Mouse (Mus musculus) frontal cortex, adult (tissue): ENCODE data around the gene Nhlrc2.
"Not testable (repeated sequence)": the region's sequence is repeated elsewhere in the genome, so short reads cannot be mapped to it uniquely, and the experiment has no call there.

ENCODE experiments used
- ATAC-seq: cut with Nextera tagmentation; 2 replicates; pipeline ENCODE4 v1.9.2; 2017; ENCODE audit warnings: mild to moderate bottlenecking, moderate library complexity, mixed read lengths; ENCODE audit not compliant: low TSS enrichment

Nhlrc2 gene

DNA sequence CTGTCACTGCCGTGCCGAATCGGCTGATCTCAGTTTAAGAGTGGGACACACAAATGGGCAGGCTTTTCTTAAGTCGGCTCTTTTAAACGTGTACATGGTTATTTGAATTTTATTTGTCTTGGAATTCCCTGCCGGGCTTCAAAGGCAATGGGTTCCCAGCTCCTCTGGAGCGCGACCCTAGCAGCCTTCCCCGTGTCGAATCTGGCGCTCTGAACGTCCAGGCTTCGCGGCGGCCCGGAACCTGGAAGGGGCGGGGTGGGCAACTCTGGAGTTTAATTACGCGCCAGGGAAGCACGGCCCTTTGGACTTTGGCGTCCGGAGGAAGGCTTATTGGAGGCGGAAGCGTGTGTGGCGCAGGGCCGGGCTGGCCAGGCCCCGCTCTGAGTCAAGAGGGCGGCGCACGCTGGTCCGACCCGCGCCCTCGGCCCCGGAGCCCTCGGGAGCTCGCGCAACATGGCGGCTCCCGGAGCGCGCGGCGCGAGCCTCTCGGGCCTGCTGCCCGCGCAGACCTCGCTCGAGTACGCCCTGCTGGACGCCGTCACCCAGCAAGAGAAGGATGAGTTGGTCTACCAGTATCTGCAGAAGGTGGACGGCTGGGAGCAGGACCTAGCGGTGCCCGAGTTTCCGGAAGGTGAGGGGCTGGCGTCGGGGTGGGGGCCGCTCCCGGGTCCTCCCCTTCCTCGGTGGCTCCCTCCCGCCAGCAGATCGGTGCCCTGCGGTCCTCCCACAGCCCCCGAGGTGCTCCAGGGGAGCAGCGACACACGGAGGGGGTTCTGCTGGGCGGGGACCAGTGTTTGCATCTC is at the start of gene Nhlrc2:
Nhlrc2 (plus strand) TSS at position 32 of the 803 bp plus-strand sequence.
- peak; percentile 53 for ATAC-seq

DNA sequence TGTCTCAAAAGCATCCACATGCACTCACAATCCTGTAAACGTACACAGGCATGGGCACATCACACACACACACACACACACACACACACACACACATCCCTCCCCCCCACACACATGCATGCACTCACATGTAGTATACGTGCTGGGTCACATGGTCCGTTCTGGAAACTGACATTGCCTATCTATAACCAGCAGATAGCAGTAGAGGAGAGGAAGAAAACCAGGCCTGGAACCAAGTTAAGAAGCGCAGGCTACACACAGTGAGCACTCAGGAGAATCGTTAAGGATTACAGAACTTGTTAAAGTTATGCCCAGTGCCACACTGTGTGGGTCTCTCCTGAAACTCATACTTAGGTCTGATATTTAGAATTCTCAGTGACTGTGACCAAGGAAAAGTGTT is 45.0 kb upstream of the Nhlrc2 start:
- peak; percentile 44; the same call in 1 of the 2 replicates for ATAC-seq

DNA sequence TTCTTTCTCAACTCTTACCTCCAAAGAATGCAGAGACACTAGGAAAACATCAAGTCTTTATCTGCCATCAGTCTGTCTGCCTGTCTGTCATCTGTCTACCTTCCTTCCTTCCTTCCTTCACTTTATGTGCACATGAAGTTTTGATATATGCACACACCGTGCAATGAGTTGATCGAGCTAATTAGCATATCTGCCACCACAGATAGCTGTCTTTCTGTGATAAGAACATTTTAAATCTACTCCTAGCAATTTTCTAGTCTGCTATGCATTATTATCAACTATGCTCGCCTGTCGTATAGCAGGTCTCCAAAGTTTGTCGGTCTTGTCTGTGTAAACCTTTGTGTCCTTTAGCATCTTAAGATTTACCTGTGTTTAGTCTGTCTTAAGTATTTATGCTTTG is 44.5 kb upstream of the Nhlrc2 start:
- not testable (repeated sequence) for ATAC-seq

DNA sequence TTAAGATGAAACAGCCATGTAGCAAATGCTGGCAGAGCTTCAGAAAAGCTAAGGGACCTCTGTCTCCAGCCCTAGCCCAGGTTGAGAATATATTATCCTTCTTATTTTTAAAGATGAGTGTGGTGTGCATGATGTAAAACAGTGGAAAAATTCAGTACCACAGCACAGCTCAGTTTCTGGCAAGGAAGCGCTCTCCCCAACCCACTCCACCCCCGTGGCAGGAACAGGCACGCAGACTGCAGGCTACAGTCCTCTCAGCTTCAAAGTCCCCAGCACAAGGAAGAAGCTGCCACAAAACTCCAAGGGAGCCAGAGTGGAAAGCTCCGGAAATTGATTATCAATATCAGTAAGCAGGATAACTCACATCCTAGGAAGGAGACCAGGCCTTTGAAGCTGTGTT is 36.9 kb upstream of the Nhlrc2 start:
- peak; percentile 93 for ATAC-seq

DNA sequence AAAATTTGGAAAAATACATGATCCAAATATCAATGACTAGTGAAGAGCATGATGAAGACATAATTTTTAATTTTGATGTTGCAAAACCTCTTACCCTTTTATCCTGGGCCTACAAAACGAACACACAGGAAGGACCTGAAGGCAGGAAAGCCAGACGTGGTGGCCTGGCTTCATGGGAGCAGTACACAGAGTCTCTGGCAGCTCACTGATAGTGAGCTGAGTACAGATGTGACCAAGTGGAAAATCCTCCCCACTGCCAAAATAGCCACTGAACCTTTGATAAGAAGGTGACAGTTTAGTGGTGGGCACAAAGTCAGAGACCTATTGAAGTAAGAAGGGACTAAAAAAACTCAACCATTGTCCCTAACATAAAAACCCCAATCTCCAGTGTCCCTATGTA is 34.5 kb upstream of the Nhlrc2 start:
- not testable (repeated sequence) for ATAC-seq

DNA sequence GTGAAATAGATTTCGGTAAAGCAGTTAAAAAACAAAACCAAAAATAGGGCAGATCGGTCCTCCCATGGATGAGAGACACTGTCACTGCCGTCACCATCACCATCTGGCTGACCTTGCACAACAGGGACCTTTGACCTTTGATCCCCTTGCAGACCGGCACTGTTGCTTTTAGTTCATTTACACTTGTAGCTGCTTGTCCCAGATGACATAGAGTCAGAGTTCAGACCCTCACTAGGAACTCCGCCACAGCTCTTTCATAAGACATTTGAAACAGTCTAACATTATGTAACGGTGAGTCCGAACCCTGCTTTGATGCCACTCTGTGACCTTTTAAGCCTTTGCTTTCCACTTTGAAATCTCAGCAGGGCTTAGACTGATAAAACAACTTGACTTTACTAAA is 28.7 kb upstream of the Nhlrc2 start:
- not testable (repeated sequence) for ATAC-seq

DNA sequence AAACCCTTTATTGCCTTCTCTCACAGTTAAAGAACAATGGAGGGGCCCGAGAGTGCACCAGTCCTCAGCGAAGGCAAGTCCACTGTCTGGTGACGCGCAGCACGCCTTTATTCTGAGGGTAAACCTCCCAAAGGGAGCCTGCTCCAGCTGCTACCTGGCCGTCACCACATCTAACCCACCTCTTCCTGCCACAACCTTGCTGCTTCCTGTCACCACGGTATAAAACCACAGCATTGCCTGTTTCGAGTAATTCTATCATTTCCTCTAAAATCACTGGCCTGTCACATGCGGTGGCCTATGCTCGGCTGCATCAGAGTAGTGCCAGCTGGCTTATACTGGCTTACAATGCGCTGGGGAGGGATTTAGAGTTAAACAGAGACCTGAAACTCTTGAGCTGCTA is 17.5 kb upstream of the Nhlrc2 start:
- ATAC-seq = not testable (repeated sequence)

DNA sequence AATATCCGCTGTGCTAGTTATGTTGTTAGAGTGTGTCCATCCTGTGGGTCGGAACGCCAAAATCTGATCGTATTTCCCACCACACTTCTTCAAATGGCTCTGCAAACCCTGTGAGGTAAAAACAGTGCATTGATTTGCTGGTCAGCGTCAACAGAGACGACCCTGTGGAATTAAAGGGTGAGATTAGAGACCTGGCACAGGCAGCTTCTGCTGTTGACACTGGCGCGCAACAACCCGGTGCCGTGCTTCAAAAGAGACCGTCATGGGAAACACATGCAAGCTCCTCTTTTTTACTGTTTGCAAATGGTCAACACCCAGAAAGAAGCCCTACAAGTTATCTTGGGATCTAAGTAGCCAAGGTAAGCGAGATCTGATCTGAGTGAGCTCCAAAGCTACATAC is 16.8 kb upstream of the Nhlrc2 start:
- no peak for ATAC-seq

DNA sequence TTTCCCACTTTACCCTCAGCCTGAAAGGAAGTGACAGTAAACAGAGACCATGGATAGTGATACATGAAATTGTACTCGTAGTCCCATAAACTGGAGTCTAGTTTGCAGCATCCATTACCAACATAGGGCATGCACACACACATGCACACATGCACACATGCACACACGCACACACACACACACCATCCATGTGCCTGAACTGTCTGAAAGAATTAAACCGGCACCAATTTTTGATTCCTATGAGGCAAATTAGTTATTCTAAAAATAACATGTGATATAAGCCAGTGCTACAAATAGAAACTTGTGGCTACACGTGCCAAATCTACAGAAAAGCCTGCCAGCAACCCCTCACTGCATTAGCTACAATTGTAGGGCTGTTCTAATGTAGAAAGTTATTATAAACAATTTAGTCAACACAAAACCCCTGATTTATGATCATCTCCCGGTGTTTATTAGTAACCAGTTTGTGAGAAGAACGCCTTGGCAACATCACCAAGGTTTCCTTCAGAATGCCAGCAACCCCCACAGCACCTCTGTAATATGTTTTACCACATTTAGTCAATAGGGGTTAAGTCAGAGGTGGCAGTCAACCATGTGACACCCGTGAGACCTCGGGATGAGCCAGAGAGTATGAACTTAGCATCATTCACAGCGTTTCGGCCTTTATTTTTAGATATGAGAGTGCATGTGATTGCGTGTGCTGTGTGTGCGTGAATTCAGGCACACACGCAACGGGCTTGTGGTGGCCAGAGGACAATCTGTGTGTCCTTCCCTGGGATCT is 14.6 kb upstream of the Nhlrc2 start:
- ATAC-seq = no peak

DNA sequence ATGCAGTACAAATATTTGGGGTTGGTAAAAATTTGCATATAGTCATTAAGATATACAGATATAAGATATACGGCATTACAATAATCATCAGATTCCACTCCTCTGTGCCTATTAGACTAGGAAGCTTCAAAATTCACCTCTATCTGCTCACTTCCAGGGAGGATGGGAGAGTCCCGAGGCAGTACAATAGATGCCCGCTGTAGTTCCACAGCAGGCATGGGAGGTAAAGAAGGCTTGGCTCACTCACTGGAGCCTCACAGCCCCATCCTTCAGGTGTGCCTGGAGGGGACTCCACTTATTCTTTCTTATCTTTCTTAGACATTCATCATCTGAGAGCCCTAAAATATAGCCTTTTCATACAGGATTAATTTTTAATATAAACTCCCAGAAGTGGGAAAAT is 13.7 kb upstream of the Nhlrc2 start:
- no peak for ATAC-seq

DNA sequence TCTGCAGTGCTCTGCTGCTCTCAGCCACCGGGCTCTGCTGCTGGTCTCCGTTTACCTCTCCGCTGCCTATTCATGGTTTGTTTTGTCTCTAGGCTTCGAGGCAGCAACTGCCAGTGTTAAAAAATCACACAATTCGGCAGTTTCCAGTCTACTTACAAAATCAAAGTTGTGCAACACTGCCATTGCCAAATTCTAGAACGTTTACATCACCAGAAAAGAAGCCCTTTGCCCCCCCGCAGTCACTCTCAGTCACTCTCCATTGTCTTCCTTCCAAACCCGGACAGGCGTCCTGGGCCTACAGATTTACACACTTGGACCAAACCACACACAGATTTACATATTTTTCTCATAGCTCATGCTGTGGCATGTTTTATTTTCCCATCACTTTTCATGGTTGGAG is 13.0 kb upstream of the Nhlrc2 start:
- no peak for ATAC-seq

DNA sequence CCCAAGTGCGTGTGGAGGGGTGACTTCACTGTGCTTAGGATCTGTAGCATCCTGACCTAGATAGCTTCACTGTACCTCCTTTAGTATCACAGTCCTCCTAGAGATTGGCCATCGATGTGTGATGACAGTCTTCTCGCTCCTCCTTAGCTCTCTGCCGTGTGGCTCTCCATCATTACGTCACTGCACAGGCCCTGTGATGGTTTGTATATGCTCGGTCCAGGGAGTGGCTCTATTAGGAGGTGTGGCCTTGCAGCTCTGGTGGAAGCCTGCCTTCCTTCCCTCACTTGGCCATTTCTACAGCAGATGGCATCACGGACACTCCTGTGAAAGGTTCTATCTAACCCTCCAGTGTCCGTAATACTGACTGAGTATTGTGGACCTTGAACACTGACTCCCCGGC is 12.3 kb upstream of the Nhlrc2 start:
- no peak for ATAC-seq

DNA sequence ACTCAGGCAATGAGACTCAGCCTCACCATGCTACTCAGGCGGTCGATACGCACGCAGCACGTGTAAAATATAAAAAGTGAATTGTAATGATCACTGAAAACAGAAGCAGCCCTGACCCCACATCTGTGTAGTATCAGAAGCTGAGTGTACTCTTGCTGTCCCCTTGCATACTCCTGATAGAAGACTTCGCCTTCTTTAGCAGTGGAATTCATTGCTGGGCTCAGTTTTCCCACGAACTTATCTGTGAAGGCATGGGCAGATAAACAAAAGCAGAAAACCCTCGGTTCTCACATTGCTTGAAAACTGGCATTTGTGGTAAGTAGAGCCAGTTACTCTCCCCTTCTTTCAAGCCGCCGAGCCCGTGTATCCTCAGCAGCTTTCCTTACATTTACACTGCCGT is 4.7 kb upstream of the Nhlrc2 start:
- no peak for ATAC-seq

DNA sequence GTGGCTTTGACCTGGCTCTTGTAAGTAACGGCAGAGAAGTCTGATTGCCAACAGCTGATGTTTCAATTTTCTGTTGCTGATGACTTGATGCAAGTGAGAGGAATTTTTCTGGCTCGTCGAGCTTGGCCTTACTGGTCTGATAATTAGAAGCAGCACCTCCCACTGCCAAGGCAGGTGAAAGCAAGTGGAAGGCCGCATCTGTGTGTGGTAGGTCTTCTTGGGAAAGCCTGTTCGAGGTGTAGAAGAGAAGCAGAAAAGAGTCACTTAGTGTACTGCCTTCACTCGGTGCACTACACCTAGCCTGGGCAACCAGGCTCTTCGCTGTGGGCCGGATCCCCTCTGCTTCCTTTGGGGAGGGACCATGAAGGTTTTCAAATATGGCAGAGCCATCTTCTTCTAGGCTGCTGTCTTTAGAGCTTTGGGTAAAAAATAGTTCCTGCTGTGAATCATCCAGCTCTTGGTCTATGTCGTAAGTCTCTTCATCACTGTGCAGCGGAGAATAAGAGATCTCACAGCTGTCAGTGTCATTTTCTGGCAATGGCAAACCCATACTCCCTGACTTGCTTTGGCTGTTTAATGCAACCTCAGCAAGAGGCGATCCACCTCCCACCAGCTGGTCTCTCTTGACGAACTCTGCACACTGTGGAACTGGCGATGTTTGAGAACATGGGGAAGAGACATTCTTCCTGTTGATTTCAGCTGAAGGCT is 3.2 kb upstream of the Nhlrc2 start:
- ATAC-seq = no peak

DNA sequence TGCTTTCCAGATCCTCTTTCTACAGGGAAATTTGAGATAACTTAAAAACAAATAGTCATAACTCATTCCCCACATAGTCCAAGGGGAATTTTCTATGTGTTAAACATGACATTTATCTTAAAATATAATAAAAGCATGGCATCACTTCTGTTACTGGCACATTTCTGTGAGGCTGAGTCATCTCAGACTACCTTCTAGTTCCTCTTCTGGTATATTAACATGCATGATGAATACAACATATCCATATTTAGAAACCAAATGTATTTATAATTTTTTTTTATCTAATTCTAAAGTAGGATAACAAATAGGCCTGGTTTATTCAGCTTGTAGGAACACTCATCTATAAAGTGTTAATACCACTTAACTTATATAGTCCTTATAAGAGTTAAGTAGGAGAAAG is 2.0 kb upstream of the Nhlrc2 start:
- ATAC-seq = no peak

DNA sequence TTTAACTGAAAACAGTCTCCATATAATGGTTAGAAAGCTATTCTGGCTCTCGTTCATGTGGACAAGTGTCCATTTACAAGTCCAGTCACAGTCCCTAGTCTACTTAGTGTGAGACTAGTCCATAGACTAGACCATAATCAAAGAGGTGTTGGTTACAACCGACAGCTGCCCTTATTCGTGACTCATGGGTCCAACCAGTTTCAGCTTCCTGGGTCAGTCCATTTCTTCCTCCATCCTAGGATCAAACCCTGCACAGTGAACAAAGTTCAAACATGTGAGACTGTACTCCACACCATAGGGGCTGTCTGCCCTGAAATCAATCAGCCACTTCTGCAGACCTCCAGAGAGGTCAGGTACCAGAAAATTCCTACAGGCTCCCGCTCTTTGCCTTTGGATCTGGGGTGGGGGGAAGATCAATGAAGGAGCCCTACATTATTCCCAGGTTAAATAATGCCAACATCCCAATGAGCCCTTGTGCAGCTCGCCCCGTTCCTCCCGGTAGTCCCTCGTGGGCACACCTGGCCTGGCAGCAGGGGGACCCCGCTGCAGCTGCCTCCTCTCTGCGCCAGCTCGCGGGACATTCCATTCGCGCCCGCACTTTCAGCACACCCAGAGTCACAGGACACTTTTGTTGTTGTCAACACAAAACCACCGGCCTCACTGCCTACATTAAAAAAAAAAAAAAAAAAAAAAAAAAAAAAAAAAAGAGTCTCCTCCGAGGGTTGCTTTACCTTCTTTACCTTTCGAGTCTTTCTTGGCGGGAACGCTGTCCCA is 418 bp upstream of the Nhlrc2 start, which contains the start of gene Dclre1a:
Dclre1a (minus strand) TSS at position 767 of the 774 bp plus-strand sequence.
- ATAC-seq = 0 out of 2 replicates have a peak, but pooled peaks have one; percentile 38

DNA sequence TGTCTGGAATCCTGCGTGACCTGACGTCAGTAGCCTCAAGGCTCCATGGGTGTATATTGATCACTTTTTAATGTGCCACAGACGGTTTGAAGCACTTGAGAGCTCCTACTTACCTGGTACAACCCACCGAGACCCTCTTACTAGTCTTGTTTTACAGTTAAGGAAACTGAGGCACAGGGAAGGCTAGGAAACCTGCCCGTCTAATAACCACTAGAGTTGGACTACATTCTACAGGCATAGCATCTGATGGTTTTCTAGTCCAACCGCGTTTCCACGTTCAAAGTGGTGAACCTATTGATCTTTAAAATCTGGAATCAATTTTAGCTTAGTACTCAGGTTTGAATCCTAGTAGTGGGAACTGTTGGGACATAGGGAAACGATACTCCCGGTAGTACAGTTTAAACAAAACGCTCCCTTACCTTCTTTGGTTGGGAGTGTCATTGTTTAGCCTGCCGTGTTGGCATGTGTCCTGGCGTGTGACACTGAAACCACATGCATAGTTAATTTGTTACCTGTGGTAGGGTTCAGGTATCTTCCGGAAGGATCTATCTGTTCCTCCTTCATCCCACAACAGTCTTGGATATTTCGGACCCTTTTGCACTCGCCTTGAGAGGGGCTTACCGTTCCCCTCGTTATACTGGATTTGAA is 1.1 kb downstream of the Nhlrc2 start:
- 0 out of 2 replicates have a peak, but pooled peaks have one; percentile 3 for ATAC-seq

DNA sequence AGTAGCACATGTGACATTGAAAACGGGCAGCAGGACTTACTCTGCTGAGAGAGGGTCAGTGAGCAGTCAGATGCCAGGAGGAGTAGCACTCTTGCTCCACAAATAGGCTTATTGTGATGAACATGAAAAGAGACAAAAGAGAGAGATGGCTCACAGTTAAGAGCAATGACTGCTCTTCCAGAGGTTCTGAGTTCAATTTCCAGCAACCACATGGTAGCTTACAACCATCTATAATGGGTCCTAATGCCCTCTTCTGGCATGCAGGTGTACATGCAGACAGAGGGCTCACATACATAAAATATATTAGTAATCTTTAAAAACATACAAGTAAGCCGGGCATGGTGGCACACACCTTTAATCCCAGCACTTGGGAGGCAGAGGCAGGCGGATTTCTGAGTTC is 5.1 kb downstream of the Nhlrc2 start:
- ATAC-seq = no peak

DNA sequence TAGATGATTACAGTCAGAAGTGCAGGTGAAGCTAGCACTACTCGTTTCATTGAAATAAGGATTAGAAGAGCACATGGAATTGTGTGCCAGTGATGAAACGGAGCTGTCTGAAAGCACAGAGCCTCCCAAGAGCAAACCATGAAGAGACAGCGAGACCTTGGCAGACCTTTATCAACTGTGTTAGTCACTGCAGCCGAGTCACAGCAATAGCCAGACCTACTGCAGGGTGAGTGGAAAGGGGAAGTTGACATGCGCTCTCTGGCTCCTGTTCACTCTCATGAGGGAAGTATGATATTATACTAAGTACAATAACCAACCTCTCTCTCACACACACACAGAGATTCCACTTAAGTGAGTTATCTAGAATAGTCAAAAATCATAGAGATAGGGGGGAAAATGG is 7.9 kb downstream of the Nhlrc2 start:
- no peak for ATAC-seq

DNA sequence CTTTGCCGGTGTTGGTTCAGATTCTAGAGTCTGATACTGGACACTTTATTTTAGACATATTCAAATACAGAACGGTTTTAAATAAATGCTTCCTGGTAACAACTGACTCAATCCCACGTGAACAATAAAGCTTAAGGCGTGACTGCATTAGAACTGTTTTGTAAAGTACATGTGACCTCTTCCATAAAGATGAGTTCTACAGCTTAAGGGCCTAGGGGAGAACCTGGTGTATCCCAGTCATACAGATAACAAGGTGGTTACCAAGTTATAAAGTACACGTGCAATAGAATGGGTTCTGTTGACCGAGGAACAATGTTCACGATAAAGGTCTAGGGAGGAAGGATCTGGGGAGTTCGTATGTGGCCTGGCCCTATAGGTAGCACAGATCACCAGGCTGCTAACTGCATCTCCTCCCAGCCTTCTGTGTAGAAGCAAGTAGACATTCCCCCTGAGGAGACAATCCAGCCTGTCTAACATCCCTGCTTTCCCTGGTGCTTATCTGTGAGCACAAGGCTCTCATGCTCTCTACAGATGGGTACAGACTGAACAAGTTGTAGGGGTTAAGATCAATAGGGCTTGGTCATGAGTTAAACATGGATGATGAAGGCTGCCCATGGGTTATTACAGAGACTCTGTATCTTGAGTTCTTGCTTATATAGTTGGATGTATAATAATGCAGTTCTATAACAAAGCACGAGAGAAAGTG is 14.5 kb downstream of the Nhlrc2 start:
- ATAC-seq = no peak
